Mouse (Mus musculus) MEL (cell line): ENCODE measurements around the gene Sipa1l1. TPM values are rescaled to one million over a fixed set of nuclear protein-coding genes. Genes with fewer than 3 reads are reported as not detected.

ENCODE experiments used
- DNase-seq: peaks from one replicate; pipeline ENCODE4 v3.0.0; 2011; ENCODE audit warnings: low read depth, low spot score
- H3K27ac ChIP-seq: 2 replicates; pipeline ENCODE4 v1.5.1; 2012; ENCODE audit warnings: low read depth, mild to moderate bottlenecking, control low read depth, low read length, moderate library complexity; ENCODE audit not compliant: control insufficient read depth
- H3K27me3 ChIP-seq, 2 experiments: fragments of 150-350 bp in 1 of 2; sonication (generic) in 1 of 2; 2 replicates each; pipeline ENCODE4 v1.6.1; 2012; ENCODE audit warnings: low read length in 2 of 2, mild to moderate bottlenecking in 2 of 2, improper control_type of control experiment in 1 of 2, moderate library complexity in 1 of 2; ENCODE audit not compliant: insufficient read depth in 2 of 2, control insufficient read depth in 1 of 2
- H3K36me3 ChIP-seq, 2 experiments: 2 replicates each; pipeline ENCODE4 v1.6.1; 2012 to 2014; ENCODE audit warnings: low read length in 2 of 2, improper control_type of control experiment in 1 of 2, inconsistent platforms in 1 of 2, mild to moderate bottlenecking in 1 of 2; ENCODE audit not compliant: insufficient read depth in 2 of 2, control insufficient read depth in 1 of 2
- H3K4me1 ChIP-seq, 2 experiments: fragments of 150-350 bp in 1 of 2; sonication (generic) in 1 of 2; 2 replicates each; pipeline ENCODE4 v1.6.1; 2012; ENCODE audit warnings: low read length in 2 of 2, improper control_type of control experiment in 1 of 2, mild to moderate bottlenecking in 1 of 2; ENCODE audit not compliant: insufficient read depth in 2 of 2, control insufficient read depth in 1 of 2
- H3K4me3 ChIP-seq, 2 experiments: fragments of 150-350 bp in 1 of 2; sonication (generic) in 1 of 2; 2 replicates each; pipeline ENCODE4 v1.5.1; 2012; ENCODE audit warnings: low read depth in 2 of 2, low read length in 2 of 2, mild to moderate bottlenecking in 2 of 2, moderate library complexity in 2 of 2, control low read depth in 1 of 2, improper control_type of control experiment in 1 of 2; ENCODE audit not compliant: control insufficient read depth in 1 of 2, insufficient read depth in 1 of 2
- H3K79me2 ChIP-seq: 2 replicates; pipeline ENCODE4 v1.6.1; 2012; ENCODE audit warnings: mild to moderate bottlenecking, low read length, moderate library complexity; ENCODE audit not compliant: control insufficient read depth, poor library complexity, insufficient read depth
- H3K9ac ChIP-seq: 2 replicates; pipeline ENCODE4 v1.6.1; 2012; ENCODE audit warnings: low read depth, mild to moderate bottlenecking, control low read depth, low read length, moderate library complexity; ENCODE audit not compliant: control insufficient read depth, poor library complexity, severe bottlenecking
- H3K9me3 ChIP-seq: fragments of 150-350 bp; sonication (generic); replicated peaks from 2 replicates; pipeline ENCODE4 v1.6.1; 2012; ENCODE audit warnings: mild to moderate bottlenecking, low read length, improper control_type of control experiment, moderate library complexity; ENCODE audit not compliant: insufficient read depth
- BHLHE40 ChIP-seq: IDR thresholded peaks from 2 replicates; pipeline ENCODE4 v1.6.1; 2012; ENCODE audit warnings: low read depth, mild to moderate bottlenecking, inconsistent platforms, low read length, improper control_type of control experiment, borderline replicate concordance
- CTCF ChIP-seq, 3 experiments: IDR thresholded peaks in 2 of 3; conservative IDR thresholded peaks in 1 of 3; 2 replicates each; pipeline ENCODE4 v1.5.1; 2011 to 2012; ENCODE audit warnings: low read length in 3 of 3, low read depth in 2 of 3, mild to moderate bottlenecking in 2 of 3, improper control_type of control experiment in 1 of 3, inconsistent platforms in 1 of 3, mixed read lengths in 1 of 3, moderate library complexity in 1 of 3; ENCODE audit not compliant: control insufficient read depth in 1 of 3, insufficient read depth in 1 of 3, poor library complexity in 1 of 3, severe bottlenecking in 1 of 3
- E2F4 ChIP-seq: IDR thresholded peaks from 2 replicates; pipeline ENCODE4 v1.6.1; 2011; ENCODE audit warnings: low read depth, low read length, improper control_type of control experiment, borderline replicate concordance
- ELF1 ChIP-seq: IDR thresholded peaks from 2 replicates; pipeline ENCODE4 v1.6.1; 2014; ENCODE audit warnings: low read depth, mild to moderate bottlenecking, inconsistent platforms, low read length, improper control_type of control experiment, moderate library complexity
- EP300 ChIP-seq, 2 experiments: IDR thresholded peaks; 2 replicates each; pipeline ENCODE4 v1.6.1; 2011; ENCODE audit warnings: improper control_type of control experiment in 2 of 2, low read length in 2 of 2, low read depth in 1 of 2, mild to moderate bottlenecking in 1 of 2
- GABPA ChIP-seq: IDR thresholded peaks from 2 replicates; pipeline ENCODE4 v1.6.1; 2012; ENCODE audit warnings: low read depth, mild to moderate bottlenecking, inconsistent platforms, low read length, improper control_type of control experiment, moderate library complexity
- MAFK ChIP-seq: IDR thresholded peaks from 2 replicates; pipeline ENCODE4 v1.6.1; 2011; ENCODE audit warnings: low read depth, mild to moderate bottlenecking, low read length, improper control_type of control experiment, borderline replicate concordance
- MAZ ChIP-seq: IDR thresholded peaks from 2 replicates; pipeline ENCODE4 v1.6.1; 2012; ENCODE audit warnings: low read depth, mild to moderate bottlenecking, inconsistent platforms, low read length, improper control_type of control experiment
- MEF2A ChIP-seq: IDR thresholded peaks from 2 replicates; pipeline ENCODE4 v1.6.1; 2014; ENCODE audit warnings: low read depth, mild to moderate bottlenecking, inconsistent platforms, low read length, improper control_type of control experiment; ENCODE audit not compliant: poor library complexity, insufficient replicate concordance, severe bottlenecking; ENCODE audit errors: extremely low read depth
- MXI1 ChIP-seq: IDR thresholded peaks from 2 replicates; pipeline ENCODE4 v1.6.1; 2011; ENCODE audit warnings: mild to moderate bottlenecking, low read depth, low read length, improper control_type of control experiment
- MYC ChIP-seq: IDR thresholded peaks from 2 replicates; pipeline ENCODE4 v1.6.1; 2011; ENCODE audit warnings: low read depth, mild to moderate bottlenecking, low read length, improper control_type of control experiment, moderate library complexity
- NRF1 ChIP-seq: IDR thresholded peaks from 2 replicates; pipeline ENCODE4 v1.6.1; 2014; ENCODE audit warnings: low read depth, mild to moderate bottlenecking, inconsistent platforms, low read length, improper control_type of control experiment, moderate library complexity; ENCODE audit not compliant: poor library complexity, insufficient read depth, severe bottlenecking
- POLR2A ChIP-seq, 2 experiments: IDR thresholded peaks; 2 replicates each; pipeline ENCODE4 v1.6.1; 2011 to 2012; ENCODE audit warnings: low read length in 2 of 2, mild to moderate bottlenecking in 2 of 2, control low read depth in 1 of 2, improper control_type of control experiment in 1 of 2, low read depth in 1 of 2, moderate library complexity in 1 of 2; ENCODE audit not compliant: control insufficient read depth in 1 of 2, insufficient read depth in 1 of 2, poor library complexity in 1 of 2
- POLR2AphosphoS2 ChIP-seq: IDR thresholded peaks from 2 replicates; pipeline ENCODE4 v1.6.1; 2011; ENCODE audit warnings: low read length, improper control_type of control experiment
- POLR2AphosphoS5 ChIP-seq: IDR thresholded peaks from 2 replicates; pipeline ENCODE4 v1.6.1; 2012; ENCODE audit warnings: low read depth, borderline replicate concordance, mild to moderate bottlenecking, inconsistent platforms, low read length, moderate library complexity, mixed read lengths
- RAD21 ChIP-seq: IDR thresholded peaks from 2 replicates; pipeline ENCODE4 v1.6.1; 2011; ENCODE audit warnings: mild to moderate bottlenecking, low read depth, low read length, improper control_type of control experiment
- RCOR1 ChIP-seq: IDR thresholded peaks from 2 replicates; pipeline ENCODE4 v1.6.1; 2012; ENCODE audit warnings: low read depth, mild to moderate bottlenecking, inconsistent platforms, low read length, improper control_type of control experiment
- SIN3A ChIP-seq: IDR thresholded peaks from 2 replicates; pipeline ENCODE4 v1.6.1; 2012; ENCODE audit warnings: low read length, improper control_type of control experiment, inconsistent platforms
- TAL1 ChIP-seq: IDR thresholded peaks from 2 replicates; pipeline ENCODE4 v1.6.1; 2012; ENCODE audit warnings: mild to moderate bottlenecking, inconsistent platforms, low read length, moderate library complexity, mixed read lengths
- TCF12 ChIP-seq: IDR thresholded peaks from 2 replicates; pipeline ENCODE4 v1.6.1; 2014; ENCODE audit warnings: low read depth, mild to moderate bottlenecking, inconsistent platforms, low read length, improper control_type of control experiment, moderate library complexity
- USF2 ChIP-seq, 2 experiments: IDR thresholded peaks; 2 replicates each; pipeline ENCODE4 v1.6.1; 2011 to 2012; ENCODE audit warnings: improper control_type of control experiment in 2 of 2, low read length in 2 of 2, borderline replicate concordance in 1 of 2, inconsistent platforms in 1 of 2, low read depth in 1 of 2, mild to moderate bottlenecking in 1 of 2; ENCODE audit not compliant: insufficient read depth in 1 of 2
- ZC3H11A ChIP-seq: IDR thresholded peaks from 2 replicates; pipeline ENCODE4 v1.6.1; 2012; ENCODE audit warnings: low read depth, mild to moderate bottlenecking, inconsistent platforms, low read length, improper control_type of control experiment
- ZKSCAN1 ChIP-seq: IDR thresholded peaks from 2 replicates; pipeline ENCODE4 v1.6.1; 2012; ENCODE audit warnings: low read depth, mild to moderate bottlenecking, inconsistent platforms, low read length, improper control_type of control experiment, moderate library complexity
- polyA plus RNA-seq, 2 experiments: library from polyadenylated mRNA; stranded (reverse) in 1 of 2; unstranded in 1 of 2; fragments of >175 nt in 1 of 2; fragments of >200 nt in 1 of 2; gene quantifications; 2 replicates each; pipeline versions ENCODE4 v1.2.1 to v1.2.4; 2012; ENCODE audit warnings: low replicate concordance in 2 of 2, low read depth in 1 of 2; ENCODE audit not compliant: insufficient read length in 2 of 2, insufficient read depth in 1 of 2, missing spikeins in 1 of 2
- total RNA-seq: library from RNA; depleted of rRNA; stranded (reverse); fragments of 300-350 nt; gene quantifications from 2 replicates; pipeline ENCODE4 v1.2.3, GENCODE M21; 2012

Sipa1l1 gene
- total and polyA plus RNA-seq, 3 experiments, result 18.1 to 42.7 (median 19.3) TPM

- Histone ChIP-seq H3K79me2 (no peaks in the 10 kb centered on the region), H3K27ac (no peak overlapping the region), H3K4me1 (no peaks in the 10 kb centered on the region), H3K36me3 (peaks cover 0 to 5% of the 10 kb centered on the region in 2 experiments; a peak in 2 of 4 replicates), H3K4me3 (no peak overlapping the region), H3K9me3 (no peaks in the 10 kb centered on the region), H3K9ac (no peak overlapping the region), H3K27me3 (no peaks in the 10 kb centered on the region)
- TF ChIP-seq ZKSCAN1 (no peak), NRF1 (no peak), TCF12 (no peak), MAFK (no peak), MXI1 (no peak), SIN3A (no peak), TAL1 (no peak), POLR2AphosphoS2 (no peak), RAD21 (no peak), RCOR1 (no peak), ZC3H11A (no peak), MYC (no peak), E2F4 (no peak), GABPA (no peak), EP300 (IDR thresholded peaks at IDR 0.05; ENCODE audit: low read depth in 1 of 2, low read length in 2 of 2) (no peak), ELF1 (no peak), MAZ (no peak), USF2 (IDR thresholded peaks at IDR 0.05; ENCODE audit: borderline replicate concordance in 1 of 2, insufficient read depth in 1 of 2, low read depth in 1 of 2, low read length in 2 of 2) (no peak)
- DNase-seq, result no peak
These were observed 172.1 kb downstream of the Sipa1l1 start for GRCm38 (mm10) chr12:82341181-82341580.

GRCm38 (mm10) chr12:82341696-82342095 is 172.6 kb downstream of the Sipa1l1 start:
- H3K36me3 ChIP-seq, result peaks cover 0 to 5% of the 10 kb centered on the region in 2 experiments; a peak in 2 of 4 replicates
- H3K4me3 ChIP-seq, result no peak overlapping the region
- no peaks in the 10 kb centered on the region for H3K4me1 ChIP-seq
- TF ChIP-seq NRF1, result no peak
- no peak for TF ChIP-seq TAL1
- no peak for TF ChIP-seq MEF2A
- no peak for TF ChIP-seq TCF12
- no peak for TF ChIP-seq CTCF (IDR thresholded peaks at IDR 0.05 in 2 of 3, conservative IDR thresholded peaks at IDR 0.05 in 1 of 3; ENCODE audit: control insufficient read depth in 1 of 3, insufficient read depth in 1 of 3, low read depth in 2 of 3, low read length in 3 of 3, poor library complexity in 1 of 3, severe bottlenecking in 1 of 3)
- TF ChIP-seq POLR2A (IDR thresholded peaks at IDR 0.05; ENCODE audit: control insufficient read depth in 1 of 2, insufficient read depth in 1 of 2, low read depth in 1 of 2, low read length in 2 of 2, poor library complexity in 1 of 2), result no peak
- no peak for TF ChIP-seq MXI1
- TF ChIP-seq POLR2AphosphoS5, result no peak
- TF ChIP-seq BHLHE40, result no peak
- DNase-seq, result no peak
- no peaks in the 10 kb centered on the region for H3K27me3 ChIP-seq
- no peak overlapping the region for H3K27ac ChIP-seq
- H3K9me3 ChIP-seq, result no peaks in the 10 kb centered on the region
- H3K79me2 ChIP-seq, result peaks cover under 1% of the 10 kb centered on the region; the same call in 1 of the 2 replicates
- H3K9ac ChIP-seq, result no peak overlapping the region
